8 mouse cellular contexts compared by ENCODE assay signal in the genomic region with DNA sequence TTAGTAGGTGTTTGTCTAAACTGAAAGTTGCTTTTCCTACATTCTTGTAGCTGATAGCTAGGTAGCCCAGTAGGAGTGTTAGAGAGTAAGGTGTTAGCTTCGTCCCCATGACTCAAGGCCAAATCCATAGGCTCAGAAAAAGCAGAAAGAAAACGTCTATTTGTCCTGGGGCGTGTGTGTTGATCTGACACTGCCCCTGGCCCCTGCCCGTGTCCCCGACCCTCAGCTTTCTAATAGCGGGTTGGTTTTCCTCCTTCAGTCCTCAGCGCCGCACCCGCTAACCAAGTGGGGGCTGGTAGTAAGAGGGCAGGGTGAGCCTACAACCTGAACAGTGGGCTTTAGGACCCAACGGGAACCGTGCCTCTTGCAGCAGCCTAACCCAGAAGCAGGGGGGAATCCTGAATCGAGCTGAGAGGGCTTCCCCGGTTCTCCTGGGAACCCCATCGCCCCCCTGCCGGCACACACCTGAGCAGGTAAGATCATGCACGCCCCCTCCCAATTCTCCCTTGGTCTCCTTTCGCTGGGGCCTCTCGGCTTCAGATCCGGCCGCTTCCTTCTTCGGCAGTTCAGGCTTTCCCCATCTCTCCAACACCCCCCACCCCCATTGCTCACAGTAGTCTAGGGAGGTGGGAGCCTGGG. TPM values are rescaled to one million over a fixed set of nuclear protein-coding genes. Genes with fewer than 3 reads are reported as not detected.
DNase-seq lines count a peak whose midpoint lies in the region; ATAC-seq lines count a peak whose summit lies in the region.

TSS of gene Rara (plus strand) at position 381 of the 639 bp plus-strand sequence.

- H3K4me3 ChIP-seq in forebrain, embryonic 11.5 days (ENCODE audit: low read depth, low read length), result peak within 1 kb of the TSS; percentile 42
- peak within 1 kb of the TSS; percentile 66 for H3K4me3 ChIP-seq in hindbrain, embryonic 16.5 days (ENCODE audit: low read length)
- peak within 1 kb of the TSS; percentile 37 for H3K4me3 ChIP-seq in liver, embryonic 15.5 days (replicated peaks)
- peak within 1 kb of the TSS; percentile 60 for H3K4me3 ChIP-seq in stomach, embryonic 15.5 days (replicated peaks)

- H3K9ac ChIP-seq in forebrain, embryonic 11.5 days (ENCODE audit: low read length), result peak within 1 kb of the TSS; percentile 60
- peak within 1 kb of the TSS; percentile 78 for H3K9ac ChIP-seq in hindbrain, embryonic 16.5 days (ENCODE audit: low read depth, low read length)
- H3K9ac ChIP-seq in liver, embryonic 15.5 days, result no peak within 1 kb of the TSS
- H3K9ac ChIP-seq in stomach, embryonic 15.5 days, result peak within 1 kb of the TSS; percentile 59

- no peaks in the 10 kb centered on the region for H3K27me3 ChIP-seq in forebrain, embryonic 11.5 days (ENCODE audit: control insufficient read depth, insufficient read depth, low read length)
- H3K27me3 ChIP-seq in hindbrain, embryonic 16.5 days (replicated peaks; ENCODE audit: control insufficient read depth, insufficient read depth, low read length), result no peaks in the 10 kb centered on the region
- H3K27me3 ChIP-seq in liver, embryonic 15.5 days, result peaks cover 58% of the 10 kb centered on the region
- H3K27me3 ChIP-seq in stomach, embryonic 15.5 days (replicated peaks), result no peaks in the 10 kb centered on the region

- H3K9me3 ChIP-seq in forebrain, embryonic 11.5 days (ENCODE audit: control insufficient read depth, low read length), result no peaks in the 10 kb centered on the region
- no peaks in the 10 kb centered on the region for H3K9me3 ChIP-seq in hindbrain, embryonic 16.5 days (ENCODE audit: control insufficient read depth, low read length)
- H3K9me3 ChIP-seq in liver, embryonic 15.5 days (replicated peaks), result no peaks in the 10 kb centered on the region
- no peaks in the 10 kb centered on the region for H3K9me3 ChIP-seq in stomach, embryonic 15.5 days

- no peaks in the 10 kb centered on the region for H3K36me3 ChIP-seq in forebrain, embryonic 11.5 days (ENCODE audit: control insufficient read depth, insufficient read depth, low read length)
- H3K36me3 ChIP-seq in hindbrain, embryonic 16.5 days (ENCODE audit: control insufficient read depth, insufficient read depth, low read length), result no peaks in the 10 kb centered on the region
- peaks cover 18% of the 10 kb centered on the region for H3K36me3 ChIP-seq in liver, embryonic 15.5 days (replicated peaks)
- H3K36me3 ChIP-seq in stomach, embryonic 15.5 days, result no peaks in the 10 kb centered on the region

- 8% methylated on average over 20 of the region's 21 CpGs for WGBS in forebrain, embryonic 11.5 days
- WGBS in hindbrain, embryonic 16.5 days, result 12% methylated on average over 17 of the region's 21 CpGs
- 11% methylated on average over 21 of the region's 21 CpGs for WGBS in liver, embryonic 15.5 days (ENCODE audit: insufficient replicate concordance)
- 6% methylated on average over 21 of the region's 21 CpGs for WGBS in stomach, embryonic 15.5 days

- no peak for ATAC-seq in forebrain, embryonic 11.5 days (replicated peaks; ENCODE audit: low FRiP score)
- peak; percentile 46; the same call in 1 of the 2 replicates for ATAC-seq in hindbrain, embryonic 16.5 days
- ATAC-seq in liver, embryonic 15.5 days (ENCODE audit: insufficient read depth), result no peak
- ATAC-seq in stomach, embryonic 15.5 days (ENCODE audit: insufficient read depth, low FRiP score, low read depth), result no peak

- peaks cover 54% of the 10 kb centered on the region for H3K4me1 ChIP-seq in forebrain, embryonic 11.5 days (replicated peaks; ENCODE audit: control insufficient read depth, insufficient read depth, low read length)
- H3K4me1 ChIP-seq in hindbrain, embryonic 16.5 days (ENCODE audit: control insufficient read depth, insufficient read depth, low read depth, low read length), result peaks cover 77% of the 10 kb centered on the region
- H3K4me1 ChIP-seq in liver, embryonic 15.5 days (replicated peaks), result peaks cover 83% of the 10 kb centered on the region
- H3K4me1 ChIP-seq in stomach, embryonic 15.5 days, result peaks cover 93% of the 10 kb centered on the region

- DNase-seq in layer of hippocampus, adult 18-20 months (ENCODE audit: low spot score in 2 of 2), result peak in 1 of 2 experiments; percentile 52
- no peak for DNase-seq in layer of hippocampus, adult 9-11 months
- DNase-seq in adrenal gland, adult 8-10 months, result no peak
- DNase-seq in forebrain, embryonic 11.5 days (ENCODE audit: low spot score), result no peak
- DNase-seq in Muller cell, postnatal 12 days (ENCODE audit: inconsistent ontology term), result no peak

- H3K27ac ChIP-seq in forebrain, embryonic 11.5 days (ENCODE audit: low read depth, low read length), result no peak within 1 kb of the TSS
- H3K27ac ChIP-seq in hindbrain, embryonic 16.5 days (ENCODE audit: low read depth, low read length), result peak within 1 kb of the TSS; percentile 10; the same call in 1 of the 2 replicates
- no peak within 1 kb of the TSS for H3K27ac ChIP-seq in liver, embryonic 15.5 days (replicated peaks)
- peak within 1 kb of the TSS; percentile 96 for H3K27ac ChIP-seq in stomach, embryonic 15.5 days

- H3K4me2 ChIP-seq in forebrain, embryonic 11.5 days (ENCODE audit: low read depth, low read length, severe bottlenecking), result peak within 1 kb of the TSS; percentile 58
- peak within 1 kb of the TSS; percentile 71 for H3K4me2 ChIP-seq in hindbrain, embryonic 16.5 days (ENCODE audit: low read length)
- H3K4me2 ChIP-seq in liver, embryonic 15.5 days, result peak within 1 kb of the TSS; percentile 58
- peak within 1 kb of the TSS; percentile 81 for H3K4me2 ChIP-seq in stomach, embryonic 15.5 days

RNA-seq across cellular contexts. Expression of gene Rara, which starts in this region (rescaled TPM):
- 10 to 100 TPM; 18.3 to 26.6 TPM for total RNA-seq in layer of hippocampus, adult 18-20 months (2021)
- 10 to 100 TPM; 21.3 to 36.8 (median 30.8) TPM for total RNA-seq in adrenal gland, adult 8-10 months (2022)
- 23.3 and 25.2 TPM in 2 replicates for polyA plus RNA-seq in forebrain, embryonic 11.5 days (2014; fragmentation: Nextera tagmentation; extraction: Ambion mirVana)
- polyA plus RNA-seq in hindbrain, embryonic 16.5 days (2015; fragmentation: Nextera tagmentation; extraction: Ambion mirVana), result 12.1 and 16.7 TPM in 2 replicates
- polyA plus RNA-seq in liver, embryonic 15.5 days (2015; fragmentation: Nextera tagmentation; extraction: Ambion mirVana), result 4.4 and 4.5 TPM in 2 replicates
- polyA plus RNA-seq in stomach, embryonic 15.5 days (2015; fragmentation: Nextera tagmentation; extraction: Ambion mirVana), result 34.0 and 41.0 TPM in 2 replicates

Comparison
In these comparisons a context has a peak if more than half of its experiments do, and no peak if none do; other contexts are left out.
1. H3K27ac ChIP-seq: peak in hindbrain, embryonic 16.5 days (single experiment) and stomach, embryonic 15.5 days (single experiment); none in forebrain, embryonic 11.5 days (single experiment) and liver, embryonic 15.5 days (single experiment).
2. Peak in every context shown above with its lines, with median percentiles within 50 percentile points of each other: H3K4me2 ChIP-seq and H3K4me3 ChIP-seq.